Mouse (Mus musculus): ENCODE results near the gene Casc3. TPM values are rescaled to one million over a fixed set of nuclear protein-coding genes. Genes with fewer than 3 reads are reported as not detected.

Gene Casc3
- 29.7 and 36.7 TPM in 2 replicates for polyA plus RNA-seq (2011; ENCODE audit: insufficient read length, low read depth, missing spikeins)

GRCm38 (mm10) chr11:98804605-98805004 lies at the start of gene Casc3:
Casc3 (plus strand) TSS chr11:98804905.
- Histone ChIP-seq H3K27ac (ENCODE audit: insufficient read depth, low read length) (no peak within 1 kb of the TSS), H3K4me3 (ENCODE audit: insufficient read depth, low read length) (no peak within 1 kb of the TSS), H3K4me1 (ENCODE audit: control insufficient read depth, insufficient read depth, low read length) (no peaks in the 10 kb centered on the region)
- TF ChIP-seq CTCF (IDR thresholded peaks at IDR 0.05; ENCODE audit: borderline replicate concordance, insufficient read depth, low read length) (no peak), POLR2A (IDR thresholded peaks at IDR 0.05; ENCODE audit: low read depth, low read length) (no peak)

DNA sequence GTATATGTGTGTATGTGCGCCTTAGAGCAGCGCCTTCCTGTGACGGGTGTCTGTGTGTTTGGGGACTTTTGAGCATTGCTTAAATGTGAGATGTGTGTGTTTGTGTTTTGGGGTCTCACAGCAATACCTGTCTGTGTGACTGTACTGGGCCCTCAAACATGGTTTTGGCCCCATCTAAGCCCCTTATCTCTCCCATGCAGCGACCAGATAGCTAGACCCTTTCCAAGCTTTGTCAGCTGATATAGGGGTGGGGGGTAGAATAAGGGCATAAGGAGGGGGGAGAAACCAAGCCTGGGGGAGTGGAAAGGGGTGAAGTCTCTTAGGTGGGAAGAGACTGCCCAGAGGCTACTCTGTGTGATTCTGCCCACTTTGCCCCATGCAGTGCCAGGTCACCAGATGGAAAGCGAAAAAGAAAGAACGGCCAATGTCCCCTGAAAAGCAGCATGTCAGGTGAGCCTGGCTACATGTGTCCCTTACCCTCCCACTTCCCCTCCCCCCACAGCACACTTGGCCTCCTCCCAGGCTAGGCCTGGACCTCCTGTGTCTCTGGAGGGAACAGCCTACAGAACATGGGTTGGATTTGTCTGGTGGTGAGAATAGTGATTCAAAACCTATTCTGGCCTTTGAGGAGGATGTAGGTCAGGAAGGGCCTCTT lies 48.9 kb upstream of the Casc3 start:
- H3K4me3 ChIP-seq (ENCODE audit: insufficient read depth, low read length) = no peak overlapping the region
- TF ChIP-seq CTCF (IDR thresholded peaks at IDR 0.05; ENCODE audit: borderline replicate concordance, insufficient read depth, low read length) (no peak), POLR2A (IDR thresholded peaks at IDR 0.05; ENCODE audit: low read depth, low read length) (no peak)
- H3K4me1 ChIP-seq (ENCODE audit: control insufficient read depth, insufficient read depth, low read length) = peaks cover 4% of the 10 kb centered on the region; the same call in 1 of the 2 replicates
- H3K27ac ChIP-seq (ENCODE audit: insufficient read depth, low read length) = no peak overlapping the region

GRCm38 (mm10) chr11:98756711-98757110 lies 48.0 kb upstream of the Casc3 start:
- Histone ChIP-seq H3K27ac (ENCODE audit: insufficient read depth, low read length) (no peak overlapping the region), H3K4me1 (ENCODE audit: control insufficient read depth, insufficient read depth, low read length) (peaks cover 4% of the 10 kb centered on the region; the same call in 1 of the 2 replicates), H3K4me3 (ENCODE audit: insufficient read depth, low read length) (no peak overlapping the region)
- TF ChIP-seq CTCF (IDR thresholded peaks at IDR 0.05; ENCODE audit: borderline replicate concordance, insufficient read depth, low read length) = no peak
- no peak for TF ChIP-seq POLR2A (IDR thresholded peaks at IDR 0.05; ENCODE audit: low read depth, low read length)

DNA sequence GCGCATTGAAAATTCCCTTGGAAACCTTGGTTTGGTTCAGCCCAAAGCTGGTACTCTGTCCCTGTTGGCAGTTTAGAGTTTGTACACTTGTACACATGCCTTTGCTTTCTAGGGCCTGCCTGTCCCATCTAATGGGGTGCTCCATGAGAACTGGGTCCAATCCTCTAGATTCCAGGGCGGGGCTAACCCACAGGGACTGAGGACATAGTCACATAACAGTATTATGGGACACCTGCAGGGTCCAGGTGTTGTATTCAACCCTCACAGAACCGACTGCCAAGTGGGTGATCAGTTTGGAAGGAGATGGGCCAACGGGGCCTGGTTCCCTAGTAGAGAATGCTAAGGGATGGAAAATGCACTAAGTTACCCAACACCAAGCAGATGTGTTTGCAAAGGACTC lies 42.8 kb upstream of the Casc3 start:
- Histone ChIP-seq H3K4me3 (ENCODE audit: insufficient read depth, low read length) (no peak overlapping the region), H3K27ac (ENCODE audit: insufficient read depth, low read length) (no peak overlapping the region), H3K4me1 (ENCODE audit: control insufficient read depth, insufficient read depth, low read length) (peaks cover 13% of the 10 kb centered on the region)
- TF ChIP-seq POLR2A (IDR thresholded peaks at IDR 0.05; ENCODE audit: low read depth, low read length) = no peak
- no peak for TF ChIP-seq CTCF (IDR thresholded peaks at IDR 0.05; ENCODE audit: borderline replicate concordance, insufficient read depth, low read length)

- peaks cover 13% of the 10 kb centered on the region for H3K4me1 ChIP-seq (ENCODE audit: control insufficient read depth, insufficient read depth, low read length)
- no peak overlapping the region; the same call in 1 of the 2 replicates for H3K27ac ChIP-seq (ENCODE audit: insufficient read depth, low read length)
- TF ChIP-seq POLR2A (IDR thresholded peaks at IDR 0.05; ENCODE audit: low read depth, low read length) (peak; percentile 26; the same call in 1 of the 2 replicates), CTCF (IDR thresholded peaks at IDR 0.05; ENCODE audit: borderline replicate concordance, insufficient read depth, low read length) (peak; percentile 12; the same call in 1 of the 2 replicates)
- no peak overlapping the region for H3K4me3 ChIP-seq (ENCODE audit: insufficient read depth, low read length)
These were observed 41.8 kb upstream of the Casc3 start for GRCm38 (mm10) chr11:98762756-98763501.

- H3K27ac ChIP-seq (ENCODE audit: insufficient read depth, low read length) = peak overlapping the region; percentile 41
- TF ChIP-seq CTCF (IDR thresholded peaks at IDR 0.05; ENCODE audit: borderline replicate concordance, insufficient read depth, low read length) = no peak
- TF ChIP-seq POLR2A (IDR thresholded peaks at IDR 0.05; ENCODE audit: low read depth, low read length) = no peak
- H3K4me1 ChIP-seq (ENCODE audit: control insufficient read depth, insufficient read depth, low read length) = peaks cover 16% of the 10 kb centered on the region
- H3K4me3 ChIP-seq (ENCODE audit: insufficient read depth, low read length) = no peak overlapping the region
These were observed 41.2 kb upstream of the Casc3 start for GRCm38 (mm10) chr11:98763502-98763861.

GRCm38 (mm10) chr11:98764091-98764490 lies 40.6 kb upstream of the Casc3 start:
- Histone ChIP-seq H3K27ac (ENCODE audit: insufficient read depth, low read length) (no peak overlapping the region), H3K4me3 (ENCODE audit: insufficient read depth, low read length) (no peak overlapping the region), H3K4me1 (ENCODE audit: control insufficient read depth, insufficient read depth, low read length) (peaks cover 16% of the 10 kb centered on the region)
- TF ChIP-seq CTCF (IDR thresholded peaks at IDR 0.05; ENCODE audit: borderline replicate concordance, insufficient read depth, low read length) = no peak
- TF ChIP-seq POLR2A (IDR thresholded peaks at IDR 0.05; ENCODE audit: low read depth, low read length) = no peak

DNA sequence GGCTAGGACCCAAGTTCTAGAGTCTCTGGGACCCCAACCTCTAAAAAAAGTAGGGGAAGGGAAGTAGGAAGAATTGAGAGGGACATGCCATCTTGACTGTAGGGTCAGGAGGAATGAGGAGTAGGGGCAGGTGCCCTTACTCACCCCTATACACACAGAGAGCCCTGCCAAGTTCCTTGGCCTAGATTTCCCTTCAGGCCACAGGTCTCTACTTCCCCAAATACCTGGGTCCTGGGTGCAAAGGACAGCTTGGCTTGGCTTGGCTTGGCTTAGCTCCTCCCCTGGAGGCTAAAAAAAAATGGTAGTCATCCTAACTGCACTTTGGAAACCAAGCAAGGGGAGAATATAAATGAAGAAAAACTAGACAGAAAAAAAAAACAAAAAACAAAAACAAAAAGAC lies 40.0 kb upstream of the Casc3 start:
- no peak overlapping the region for H3K4me3 ChIP-seq (ENCODE audit: insufficient read depth, low read length)
- TF ChIP-seq CTCF (IDR thresholded peaks at IDR 0.05; ENCODE audit: borderline replicate concordance, insufficient read depth, low read length) (no peak), POLR2A (IDR thresholded peaks at IDR 0.05; ENCODE audit: low read depth, low read length) (no peak)
- H3K4me1 ChIP-seq (ENCODE audit: control insufficient read depth, insufficient read depth, low read length) = peaks cover 16% of the 10 kb centered on the region
- H3K27ac ChIP-seq (ENCODE audit: insufficient read depth, low read length) = no peak overlapping the region

DNA sequence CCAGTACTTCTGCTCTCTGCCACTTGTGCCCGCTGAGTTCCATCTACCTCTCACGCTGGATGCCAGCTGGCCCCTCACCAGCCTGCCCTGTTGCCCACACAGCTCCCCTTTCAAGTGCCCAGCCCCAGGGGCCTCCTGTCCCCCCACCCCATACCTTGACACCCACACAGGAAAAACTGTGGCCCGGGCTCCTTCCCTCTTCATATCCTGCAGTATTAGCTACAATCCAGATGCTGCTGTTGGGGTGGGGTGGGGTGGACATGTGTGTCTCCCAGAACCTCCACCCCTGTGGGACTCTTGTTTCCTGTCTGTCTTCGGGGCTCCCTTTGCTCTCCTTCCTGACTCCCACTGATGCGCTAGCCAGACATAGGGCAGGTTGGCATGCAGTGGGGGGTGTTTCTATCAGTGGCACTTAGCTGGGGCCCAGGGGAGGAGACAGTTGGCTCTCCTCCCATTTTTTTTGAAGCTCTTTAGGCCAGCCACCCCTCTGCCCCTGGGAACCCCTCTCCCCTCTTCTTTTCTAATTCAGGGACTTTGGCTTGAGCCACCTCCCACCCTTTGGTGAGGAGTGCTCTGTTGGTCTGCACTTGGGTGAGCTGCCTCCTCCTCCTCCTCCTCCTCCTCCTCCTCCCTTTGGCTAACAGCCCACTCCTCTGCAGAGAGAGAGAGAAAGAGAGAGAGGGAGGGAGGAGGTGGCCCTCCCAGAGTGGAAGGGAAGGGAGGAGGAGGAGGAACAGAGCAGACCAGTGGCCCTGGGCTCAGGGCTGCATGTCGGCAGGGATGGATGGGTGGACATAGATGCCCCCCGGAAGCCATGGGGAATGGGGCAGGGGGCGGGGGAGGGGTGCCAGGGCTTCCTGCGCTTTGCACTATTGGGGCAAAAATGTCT lies 39.0 kb upstream of the Casc3 start:
- H3K27ac ChIP-seq (ENCODE audit: insufficient read depth, low read length) = no peak overlapping the region
- no peak overlapping the region for H3K4me3 ChIP-seq (ENCODE audit: insufficient read depth, low read length)
- TF ChIP-seq CTCF (IDR thresholded peaks at IDR 0.05; ENCODE audit: borderline replicate concordance, insufficient read depth, low read length) = no peak
- TF ChIP-seq POLR2A (IDR thresholded peaks at IDR 0.05; ENCODE audit: low read depth, low read length) = no peak
- peaks cover 16% of the 10 kb centered on the region for H3K4me1 ChIP-seq (ENCODE audit: control insufficient read depth, insufficient read depth, low read length)

Measured in embryonic fibroblast, embryonic 13.5 days (primary cell).